Mouse (Mus musculus) spleen, adult 2 months (tissue): ENCODE results near the gene Zfp553. TPM values are rescaled to one million over a fixed set of nuclear protein-coding genes. Genes with fewer than 3 reads are reported as not detected.
A peak's percentile ranks its signal among the peaks of the same experiment; 100 is the strongest.

Source experiments
- DNase-seq, 2 experiments: peaks; one replicate each; pipeline versions ENCODE4 v3.0.0 to v3.0.0-alpha.2; 2012 to 2021; ENCODE audit warnings: low spot score in 2 of 2, low read depth in 1 of 2
- H3K27ac ChIP-seq: fragments of 200-500 bp; 2 replicates; pipeline ENCODE4 v1.5.1; 2012; ENCODE audit warnings: low read length, inconsistent platforms; ENCODE audit not compliant: insufficient read depth
- H3K27me3 ChIP-seq: fragments of 200-500 bp; 2 replicates; pipeline ENCODE4 v1.6.1; 2012; ENCODE audit warnings: mild to moderate bottlenecking, moderate library complexity, low read length, inconsistent platforms; ENCODE audit not compliant: control insufficient read depth, insufficient read depth
- H3K36me3 ChIP-seq: fragments of 200-500 bp; 2 replicates; pipeline ENCODE4 v1.6.1; 2012; ENCODE audit warnings: mild to moderate bottlenecking, low read length, inconsistent platforms; ENCODE audit not compliant: control insufficient read depth, insufficient read depth
- H3K4me1 ChIP-seq: fragments of 200-500 bp; 2 replicates; pipeline ENCODE4 v1.6.1; 2011; ENCODE audit warnings: inconsistent platforms; ENCODE audit not compliant: control insufficient read depth, insufficient read depth, insufficient read length
- H3K4me3 ChIP-seq: fragments of 200-500 bp; 2 replicates; pipeline ENCODE4 v1.5.1; 2011; ENCODE audit warnings: mild to moderate bottlenecking, inconsistent platforms; ENCODE audit not compliant: insufficient read depth, insufficient read length; ENCODE audit errors: extremely low read depth
- CTCF ChIP-seq: fragments of 200-500 bp; IDR thresholded peaks from 2 replicates; pipeline ENCODE4 v1.5.1; 2011; ENCODE audit warnings: mild to moderate bottlenecking, inconsistent platforms; ENCODE audit not compliant: insufficient read depth, insufficient read length, insufficient replicate concordance; ENCODE audit errors: extremely low read depth
- POLR2A ChIP-seq: fragments of 200-500 bp; IDR thresholded peaks from 2 replicates; pipeline ENCODE4 v1.6.1; 2011; ENCODE audit warnings: low read depth, low read length, inconsistent platforms
- WGBS: fragments of 180-500 bp; shearing (Covaris S2); methylation state at CpG from one replicate; pipeline ENCODE4 v1.1.7; 2018; 5-methylcytosine and 5-hydroxymethylcytosine counted together
- polyA plus RNA-seq: library from polyadenylated mRNA; depleted of rRNA; stranded (reverse); fragments of >200 nt; gene quantifications from 2 replicates; pipeline ENCODE4 v1.2.3, GENCODE M21; 2012

Gene Zfp553
- polyA plus RNA-seq, 1 experiment, result 9.2 TPM

DNA sequence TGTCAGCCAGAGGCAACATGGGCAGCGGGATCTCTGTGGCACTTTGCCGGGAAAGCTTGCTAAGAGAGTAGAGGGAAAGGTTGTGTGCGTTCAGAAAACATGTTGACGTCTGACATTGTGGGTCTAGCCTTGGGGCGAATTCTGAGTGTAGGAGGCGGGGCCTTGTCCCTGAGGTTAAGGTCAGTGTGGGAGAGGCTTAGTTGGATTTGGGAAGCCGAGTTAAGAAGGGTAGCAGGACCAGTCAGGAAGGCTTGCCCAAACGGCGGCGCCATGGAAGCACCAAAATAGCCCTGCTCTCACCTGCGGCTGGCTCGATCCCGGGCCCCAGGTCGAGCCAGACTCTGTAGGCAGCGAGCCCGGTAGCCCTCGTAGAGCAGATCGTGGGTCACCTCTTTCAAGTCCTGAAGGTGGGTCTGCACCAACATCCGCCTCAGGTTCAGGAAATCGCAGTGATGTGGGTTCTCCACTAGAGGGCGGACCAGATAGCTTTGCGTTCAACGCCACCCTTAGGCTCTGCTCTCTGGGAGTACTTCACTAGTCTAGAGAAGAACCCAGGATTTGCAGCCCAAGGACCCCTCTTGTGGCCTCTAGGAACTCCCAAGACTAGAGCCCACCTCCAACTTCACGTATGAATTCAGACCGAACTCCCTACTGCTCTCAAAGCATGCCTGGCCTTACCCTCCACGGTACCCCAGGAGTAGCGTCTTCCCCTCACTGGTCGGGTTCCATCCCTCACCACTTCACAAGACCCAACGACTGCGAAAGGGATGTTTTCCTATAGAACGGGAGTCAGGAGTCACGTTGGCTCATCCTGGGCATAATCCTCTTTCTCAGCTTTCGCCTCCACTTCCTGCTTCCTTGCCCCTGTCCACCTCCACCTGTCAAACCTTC lies 17.6 kb upstream of the Zfp553 start:
- peak overlapping the region; percentile 34; the same call in 1 of the 2 replicates for H3K27ac ChIP-seq
- peak overlapping the region; percentile 21; the same call in 1 of the 2 replicates for H3K4me3 ChIP-seq
- H3K4me1 ChIP-seq, result peaks cover 34% of the 10 kb centered on the region; the same call in 1 of the 2 replicates
- H3K27me3 ChIP-seq, result no peaks in the 10 kb centered on the region
- H3K36me3 ChIP-seq, result peaks cover 17% of the 10 kb centered on the region
- WGBS, result 48% methylated on average over 33 of the region's 33 CpGs
- DNase-seq, result peak in 1 of 2 experiments; percentile 66
- TF ChIP-seq CTCF (peak; percentile 85; the same call in 1 of the 2 replicates), POLR2A (no peak)

DNA sequence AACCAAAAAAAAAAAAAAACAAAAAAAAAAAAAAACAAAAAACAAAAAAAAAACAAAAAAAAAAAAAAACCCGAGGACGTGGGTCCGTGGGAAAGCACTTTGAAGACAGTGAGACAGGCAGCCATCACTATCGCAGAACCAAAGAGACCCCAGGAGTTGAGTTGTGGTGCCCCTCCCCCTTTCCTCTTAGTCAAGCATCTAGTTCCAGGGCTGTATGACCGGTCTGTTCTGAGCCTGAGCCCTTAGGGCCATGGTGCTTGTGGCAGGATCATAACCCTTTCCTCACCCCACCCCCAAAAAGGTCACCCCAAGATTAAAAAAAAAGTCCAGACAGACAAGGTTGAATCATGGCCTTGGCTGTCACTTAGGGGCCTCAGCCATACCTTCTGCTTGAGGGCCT lies 16.6 kb upstream of the Zfp553 start:
- Histone ChIP-seq H3K4me3 (no peak overlapping the region), H3K27me3 (no peaks in the 10 kb centered on the region), H3K27ac (no peak overlapping the region), H3K4me1 (peaks cover 27% of the 10 kb centered on the region; the same call in 1 of the 2 replicates), H3K36me3 (peaks cover 17% of the 10 kb centered on the region)
- WGBS, result 74% methylated on average over 5 of the region's 5 CpGs
- TF ChIP-seq CTCF (no peak), POLR2A (no peak)
- DNase-seq, result no peak

DNA sequence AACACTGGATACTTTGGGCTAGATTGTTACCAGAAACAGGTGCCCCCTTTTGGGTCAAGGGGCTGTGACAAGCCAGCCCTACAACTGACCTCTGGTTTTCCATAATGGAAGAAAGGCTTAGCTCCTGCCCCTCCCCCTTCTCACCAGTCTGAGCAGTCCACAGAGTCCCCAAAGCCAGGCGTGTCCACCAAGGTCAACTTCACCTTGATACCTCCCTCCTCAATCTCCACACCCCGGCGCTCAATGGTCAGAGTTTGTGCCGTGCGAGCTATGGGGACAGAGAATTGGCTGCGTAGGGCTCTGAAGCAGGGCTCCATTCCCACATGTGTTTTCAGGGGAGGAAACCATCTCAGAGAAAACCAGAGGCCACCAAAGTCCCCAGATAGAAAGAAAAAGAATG lies 15.4 kb upstream of the Zfp553 start:
- peak overlapping the region; percentile 72 for H3K4me3 ChIP-seq
- DNase-seq, result no peak
- H3K4me1 ChIP-seq, result peaks cover 25% of the 10 kb centered on the region; the same call in 1 of the 2 replicates
- TF ChIP-seq CTCF, result no peak
- no peak for TF ChIP-seq POLR2A
- H3K27me3 ChIP-seq, result no peaks in the 10 kb centered on the region
- peak overlapping the region; percentile 95 for H3K27ac ChIP-seq
- 44% methylated on average over 6 of the region's 6 CpGs for WGBS
- peaks cover 17% of the 10 kb centered on the region for H3K36me3 ChIP-seq

DNA sequence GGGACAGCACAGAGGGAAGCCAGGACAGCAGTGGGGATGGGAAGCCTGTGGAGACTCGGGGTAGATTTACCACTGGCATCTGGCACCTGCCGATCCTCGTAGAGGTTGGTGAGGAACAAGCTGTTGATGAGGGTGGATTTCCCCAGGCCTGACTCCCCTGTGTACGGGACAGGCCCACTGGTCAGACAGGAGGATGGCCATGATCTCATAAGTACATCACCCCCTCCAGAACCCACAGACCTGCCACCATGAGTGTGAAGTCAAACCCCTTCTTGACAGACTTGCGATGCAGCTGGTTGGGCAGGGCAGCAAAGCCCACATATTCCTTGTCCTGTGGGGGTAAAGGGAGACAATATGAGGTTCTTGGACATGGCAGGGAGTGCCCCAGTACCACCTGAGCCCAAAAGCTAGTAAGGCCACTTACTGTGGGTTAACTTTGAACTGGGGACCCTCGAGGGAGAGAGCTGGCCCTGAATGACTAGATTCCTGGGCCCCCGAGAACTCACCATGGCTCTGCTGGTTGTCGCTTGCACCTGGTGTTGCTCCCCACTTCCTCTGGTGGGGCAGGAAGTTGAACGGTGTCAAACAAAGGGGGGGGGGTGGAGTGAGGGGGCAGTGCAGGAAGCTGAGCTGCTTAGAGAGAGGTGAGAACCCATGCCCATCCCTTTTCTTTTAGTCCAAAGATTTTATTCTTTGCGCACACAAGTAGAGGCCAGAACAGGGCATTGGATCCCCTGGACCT lies 14.8 kb upstream of the Zfp553 start:
- TF ChIP-seq CTCF, result no peak
- peak; percentile 71; the same call in 1 of the 2 replicates for TF ChIP-seq POLR2A
- peak overlapping the region; percentile 95 for H3K27ac ChIP-seq
- H3K27me3 ChIP-seq, result no peaks in the 10 kb centered on the region
- peaks cover 25% of the 10 kb centered on the region; the same call in 1 of the 2 replicates for H3K4me1 ChIP-seq
- H3K4me3 ChIP-seq, result peak overlapping the region; percentile 72
- peak in 1 of 2 experiments; percentile 70 for DNase-seq
- WGBS, result 9% methylated on average over 10 of the region's 10 CpGs
- H3K36me3 ChIP-seq, result peaks cover 15% of the 10 kb centered on the region

DNA sequence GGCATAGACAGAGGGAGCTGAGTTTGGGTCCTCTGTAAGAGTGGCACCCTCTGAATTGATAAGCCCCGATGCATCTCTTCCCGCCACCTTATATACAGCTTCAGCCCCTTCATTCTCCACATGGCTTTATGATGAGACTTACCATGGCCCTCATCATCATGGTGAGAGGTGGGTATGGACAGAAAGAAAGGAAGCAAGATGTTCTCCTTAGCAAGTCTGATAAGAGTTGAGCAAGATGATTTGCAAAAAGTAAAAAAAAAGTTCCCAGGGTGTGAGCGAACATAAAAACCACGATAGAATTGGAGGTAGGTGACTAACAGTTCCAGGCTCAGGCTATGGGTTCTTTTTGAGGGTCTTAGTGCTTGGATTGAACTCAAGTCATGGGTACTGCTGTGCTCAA lies 14.2 kb upstream of the Zfp553 start:
- no peak for DNase-seq
- H3K4me3 ChIP-seq, result peak overlapping the region; percentile 34; the same call in 1 of the 2 replicates
- H3K27ac ChIP-seq, result peak overlapping the region; percentile 95
- peaks cover 25% of the 10 kb centered on the region; the same call in 1 of the 2 replicates for H3K4me1 ChIP-seq
- no peak for TF ChIP-seq CTCF
- no peak for TF ChIP-seq POLR2A
- H3K36me3 ChIP-seq, result peaks cover 14% of the 10 kb centered on the region
- WGBS, result 21% methylated on average over 4 of the region's 4 CpGs
- no peaks in the 10 kb centered on the region for H3K27me3 ChIP-seq

DNA sequence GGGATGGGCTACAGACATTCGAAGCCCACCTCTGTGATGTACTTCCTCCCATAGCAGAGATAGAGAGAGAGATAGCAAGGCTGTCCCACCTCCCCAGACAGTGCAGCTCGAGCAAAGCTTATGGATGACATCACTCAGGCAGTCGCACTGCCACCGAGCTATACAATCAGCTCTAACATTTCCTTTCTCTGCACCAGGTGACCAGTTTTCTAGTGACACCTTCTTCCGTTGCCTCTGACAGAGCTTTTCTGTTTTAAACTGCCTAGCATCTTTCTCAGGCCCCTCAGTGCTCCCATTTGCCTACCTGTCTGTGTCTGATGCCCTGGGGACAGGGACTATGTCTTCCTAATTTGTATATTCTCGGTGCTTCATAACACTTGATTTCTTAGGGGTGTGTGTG lies 12.4 kb upstream of the Zfp553 start:
- H3K4me3 ChIP-seq, result no peak overlapping the region
- no peak for TF ChIP-seq POLR2A
- TF ChIP-seq CTCF, result no peak
- H3K27me3 ChIP-seq, result no peaks in the 10 kb centered on the region
- H3K36me3 ChIP-seq, result peaks cover 2% of the 10 kb centered on the region; the same call in 1 of the 2 replicates
- peaks cover 21% of the 10 kb centered on the region; the same call in 1 of the 2 replicates for H3K4me1 ChIP-seq
- H3K27ac ChIP-seq, result peak overlapping the region; percentile 58
- 59% methylated on average over 6 of the region's 6 CpGs for WGBS
- no peak for DNase-seq
